Mouse (Mus musculus): ENCODE data around the gene Ccdc187. TPM values are rescaled to one million over a fixed set of nuclear protein-coding genes. Genes with fewer than 3 reads are reported as not detected.

Gene Ccdc187
- 0.21 and 0.40 TPM in 2 replicates for polyA plus RNA-seq (2015; fragmentation: Nextera tagmentation; extraction: Ambion mirVana)

DNA sequence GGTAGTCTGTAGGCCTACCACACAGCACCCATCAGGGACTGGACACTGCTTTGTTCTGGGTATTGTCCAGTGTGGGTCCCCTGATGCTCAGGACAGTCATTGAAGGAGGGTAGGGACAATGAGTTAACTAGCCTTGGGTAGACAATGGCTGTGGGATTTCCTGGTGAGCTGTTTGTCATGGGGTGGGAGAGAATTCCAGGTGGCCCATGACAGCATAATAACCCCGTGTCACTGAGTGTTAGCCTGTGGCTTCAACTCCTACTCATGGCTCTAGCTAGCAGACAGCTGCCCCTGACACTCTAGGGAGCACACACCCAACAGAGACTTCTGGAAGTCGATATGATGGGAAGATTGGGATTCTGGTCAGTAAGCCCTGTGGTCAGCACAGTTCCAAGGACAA lies at the start of gene Ccdc187:
Ccdc187 (minus strand) TSS at position 101 of the 400 bp plus-strand sequence.
- no peak within 1 kb of the TSS for H3K27ac ChIP-seq (replicated peaks)
- H3K27me3 ChIP-seq (ENCODE audit: control insufficient read depth, insufficient read depth, low read length): no peaks in the 10 kb centered on the region
- no peak for DNase-seq (ENCODE audit: low spot score)
- no peaks in the 10 kb centered on the region for H3K4me1 ChIP-seq (replicated peaks; ENCODE audit: control insufficient read depth, insufficient read depth)
- H3K4me3 ChIP-seq (ENCODE audit: low read depth, low read length): no peak within 1 kb of the TSS
- H3K9ac ChIP-seq (ENCODE audit: low read length): no peak within 1 kb of the TSS
- H3K4me2 ChIP-seq (replicated peaks; ENCODE audit: low read depth): no peak within 1 kb of the TSS
- 67% methylated on average over 2 of the region's 2 CpGs for WGBS
- H3K36me3 ChIP-seq (ENCODE audit: control insufficient read depth, insufficient read depth, low read length): no peaks in the 10 kb centered on the region
- no peak for TF ChIP-seq CTCF (IDR thresholded peaks at IDR 0.05; ENCODE audit: low read depth)
- no peak for TF ChIP-seq EP300 (optimal IDR thresholded peaks at IDR 0.05)
- ATAC-seq (ENCODE audit: low FRiP score, low TSS enrichment): no peak
- H3K9me3 ChIP-seq (ENCODE audit: control insufficient read depth, low read length): no peaks in the 10 kb centered on the region

DNA sequence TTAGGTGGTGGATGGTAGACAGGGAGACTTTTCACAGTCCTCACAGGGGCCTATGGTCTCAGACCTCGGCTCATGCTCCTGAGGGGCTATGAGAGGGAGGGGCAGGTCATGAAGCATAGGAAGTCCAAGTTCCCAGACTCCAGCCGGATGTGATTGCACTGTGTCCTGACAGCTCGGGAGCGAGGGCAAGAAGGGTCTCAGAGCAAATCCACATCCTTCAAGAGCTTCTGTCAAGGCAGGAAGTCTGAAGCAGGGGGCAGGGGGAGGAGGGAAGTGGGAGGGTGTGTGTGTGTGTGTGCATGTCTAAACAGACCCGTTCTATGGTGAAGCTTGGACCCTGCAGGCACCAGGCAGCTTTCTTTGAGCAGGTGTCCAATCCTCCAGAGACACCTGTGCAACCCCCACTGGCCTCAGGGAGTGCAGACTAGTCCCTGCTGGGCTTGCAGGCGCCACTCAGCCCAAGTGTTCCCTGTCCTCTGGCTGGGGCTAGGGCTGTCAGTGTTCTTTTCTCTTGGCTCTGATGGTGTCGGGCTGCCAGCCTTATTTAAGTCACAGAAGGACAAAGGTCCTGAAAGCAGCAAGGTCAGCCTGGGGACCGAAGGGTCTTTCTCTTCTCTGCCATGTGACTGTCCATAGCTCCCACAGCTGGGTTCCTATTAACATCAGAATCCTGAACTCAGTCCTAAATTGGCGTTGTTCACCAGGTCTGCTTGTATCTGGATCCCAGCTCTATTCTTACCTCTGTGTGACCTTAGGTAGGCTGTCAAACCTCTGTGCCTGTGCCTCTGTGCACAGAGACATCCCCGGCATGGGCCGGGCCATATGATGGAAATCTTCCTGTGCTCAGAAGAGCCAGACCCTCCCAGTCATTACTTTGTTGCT lies 48.5 kb upstream of the Ccdc187 start:
- WGBS: 47% methylated on average over 11 of the region's 11 CpGs
- no peak for ATAC-seq (ENCODE audit: low FRiP score, low TSS enrichment)

DNA sequence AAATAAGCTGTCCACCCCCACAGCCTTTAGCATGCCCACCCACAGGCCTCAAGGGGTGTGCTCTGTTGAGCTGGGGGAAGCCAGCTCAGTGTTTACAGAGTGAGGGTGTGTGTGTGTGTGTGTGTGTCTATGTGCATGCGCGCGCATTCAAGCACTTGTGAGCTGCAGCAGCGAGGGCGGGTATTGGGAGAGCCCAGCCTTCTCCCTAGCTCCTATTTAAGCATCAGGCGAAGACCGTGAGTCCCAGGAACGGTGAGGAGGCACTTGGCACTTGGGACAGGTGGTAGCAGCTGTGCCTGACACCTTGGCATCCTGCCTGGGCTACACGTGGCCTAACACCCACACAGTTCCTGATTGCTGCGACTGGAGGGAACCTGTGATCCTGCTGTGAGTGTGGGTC lies 47.7 kb upstream of the Ccdc187 start:
- TF ChIP-seq CTCF (IDR thresholded peaks at IDR 0.05; ENCODE audit: low read depth) (no peak), EP300 (optimal IDR thresholded peaks at IDR 0.05) (no peak)
- peak overlapping the region; percentile 81 for H3K27ac ChIP-seq (replicated peaks)
- DNase-seq (ENCODE audit: low spot score) (peak; percentile 90), ATAC-seq (ENCODE audit: low FRiP score, low TSS enrichment) (peak; percentile 92)
- H3K9ac ChIP-seq (ENCODE audit: low read length): peak overlapping the region; percentile 35; the same call in 1 of the 2 replicates
- 8% methylated on average over 10 of the region's 10 CpGs for WGBS
- H3K4me2 ChIP-seq (replicated peaks; ENCODE audit: low read depth): no peak overlapping the region; the same call in 1 of the 2 replicates
- peaks cover 3% of the 10 kb centered on the region for H3K4me1 ChIP-seq (replicated peaks; ENCODE audit: control insufficient read depth, insufficient read depth)
- no peaks in the 10 kb centered on the region for H3K9me3 ChIP-seq (ENCODE audit: control insufficient read depth, low read length)
- no peaks in the 10 kb centered on the region for H3K27me3 ChIP-seq (ENCODE audit: control insufficient read depth, insufficient read depth, low read length)
- H3K36me3 ChIP-seq (ENCODE audit: control insufficient read depth, insufficient read depth, low read length): peaks cover 5% of the 10 kb centered on the region; the same call in 1 of the 2 replicates
- no peak overlapping the region for H3K4me3 ChIP-seq (ENCODE audit: low read depth, low read length)

More for the DNA sequence above, 48.5 kb upstream of the Ccdc187 start:
- Histone ChIP-seq H3K27me3 (ENCODE audit: control insufficient read depth, insufficient read depth, low read length) (no peaks in the 10 kb centered on the region), H3K36me3 (ENCODE audit: control insufficient read depth, insufficient read depth, low read length) (peaks cover 5% of the 10 kb centered on the region; the same call in 1 of the 2 replicates), H3K27ac (replicated peaks) (peak overlapping the region; percentile 81), H3K4me2 (replicated peaks; ENCODE audit: low read depth) (no peak overlapping the region; the same call in 1 of the 2 replicates), H3K9me3 (ENCODE audit: control insufficient read depth, low read length) (no peaks in the 10 kb centered on the region), H3K9ac (ENCODE audit: low read length) (peak overlapping the region; percentile 35; the same call in 1 of the 2 replicates), H3K4me3 (ENCODE audit: low read depth, low read length) (no peak overlapping the region), H3K4me1 (replicated peaks; ENCODE audit: control insufficient read depth, insufficient read depth) (peaks cover 3% of the 10 kb centered on the region)
- DNase-seq (ENCODE audit: low spot score): no peak
- TF ChIP-seq CTCF (IDR thresholded peaks at IDR 0.05; ENCODE audit: low read depth) (no peak), EP300 (optimal IDR thresholded peaks at IDR 0.05) (no peak)

DNA sequence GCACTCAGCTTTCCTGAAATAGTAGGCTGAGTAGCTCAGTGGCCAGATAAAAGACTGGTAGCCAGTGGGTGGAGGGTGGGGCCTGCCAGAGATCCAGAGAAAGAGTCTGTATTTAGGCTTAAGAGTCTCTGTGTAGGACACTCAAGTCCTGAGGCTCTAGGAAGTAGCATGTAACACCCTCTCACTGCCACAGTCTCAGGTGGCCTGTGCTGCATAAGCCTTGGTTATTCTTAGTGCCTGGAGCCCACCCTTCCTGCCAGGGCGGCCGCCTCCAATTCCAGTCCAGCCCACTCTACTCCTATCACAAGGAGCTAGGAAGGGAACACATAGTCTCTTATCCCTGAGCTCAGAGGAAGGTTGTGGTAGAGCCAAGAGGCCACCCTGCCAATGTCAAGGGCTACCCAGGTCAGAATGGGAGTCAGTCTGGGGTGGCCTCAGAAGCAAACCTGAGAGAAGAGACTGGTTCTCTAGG lies 47.2 kb upstream of the Ccdc187 start:
- ATAC-seq (ENCODE audit: low FRiP score, low TSS enrichment) (peak; percentile 35), DNase-seq (ENCODE audit: low spot score) (no peak)
- Histone ChIP-seq H3K9ac (ENCODE audit: low read length) (no peak overlapping the region; the same call in 1 of the 2 replicates), H3K4me3 (ENCODE audit: low read depth, low read length) (no peak overlapping the region), H3K9me3 (ENCODE audit: control insufficient read depth, low read length) (no peaks in the 10 kb centered on the region), H3K27ac (replicated peaks) (peak overlapping the region; percentile 81), H3K27me3 (ENCODE audit: control insufficient read depth, insufficient read depth, low read length) (no peaks in the 10 kb centered on the region), H3K36me3 (ENCODE audit: control insufficient read depth, insufficient read depth, low read length) (peaks cover 5% of the 10 kb centered on the region; the same call in 1 of the 2 replicates), H3K4me1 (replicated peaks; ENCODE audit: control insufficient read depth, insufficient read depth) (peaks cover 3% of the 10 kb centered on the region), H3K4me2 (replicated peaks; ENCODE audit: low read depth) (no peak overlapping the region; the same call in 1 of the 2 replicates)
- 65% methylated on average over 2 of the region's 2 CpGs for WGBS
- TF ChIP-seq EP300 (optimal IDR thresholded peaks at IDR 0.05): no peak
- TF ChIP-seq CTCF (IDR thresholded peaks at IDR 0.05; ENCODE audit: low read depth): no peak

DNA sequence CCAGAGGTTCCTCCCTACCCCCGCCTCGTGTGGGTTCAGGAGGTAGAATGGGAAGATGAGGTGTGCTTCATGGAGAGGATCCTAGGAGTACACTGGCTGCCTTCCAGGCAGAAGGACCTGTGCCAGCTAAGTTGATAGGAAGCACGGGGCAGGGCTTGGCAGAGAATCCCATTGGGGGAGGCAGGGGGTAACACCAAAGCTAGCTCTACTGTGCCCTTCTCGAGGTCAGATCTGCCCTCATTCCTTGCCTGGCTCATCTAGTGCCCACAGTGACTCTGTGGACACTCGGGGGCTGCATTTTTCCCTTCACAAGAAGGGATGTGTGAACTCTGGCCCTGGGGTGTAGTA lies 44.8 kb upstream of the Ccdc187 start:
- DNase-seq (ENCODE audit: low spot score) (no peak), ATAC-seq (ENCODE audit: low FRiP score, low TSS enrichment) (no peak)
- 69% methylated on average over 5 of the region's 5 CpGs for WGBS
- H3K27ac ChIP-seq (replicated peaks): no peak overlapping the region
- no peak overlapping the region for H3K4me3 ChIP-seq (ENCODE audit: low read depth, low read length)
- no peaks in the 10 kb centered on the region for H3K27me3 ChIP-seq (ENCODE audit: control insufficient read depth, insufficient read depth, low read length)
- no peaks in the 10 kb centered on the region for H3K36me3 ChIP-seq (ENCODE audit: control insufficient read depth, insufficient read depth, low read length)
- no peak for TF ChIP-seq EP300 (optimal IDR thresholded peaks at IDR 0.05)
- no peak for TF ChIP-seq CTCF (IDR thresholded peaks at IDR 0.05; ENCODE audit: low read depth)
- peaks cover 3% of the 10 kb centered on the region for H3K4me1 ChIP-seq (replicated peaks; ENCODE audit: control insufficient read depth, insufficient read depth)
- no peak overlapping the region for H3K4me2 ChIP-seq (replicated peaks; ENCODE audit: low read depth)
- H3K9ac ChIP-seq (ENCODE audit: low read length): no peak overlapping the region
- no peaks in the 10 kb centered on the region for H3K9me3 ChIP-seq (ENCODE audit: control insufficient read depth, low read length)

Measured in stomach, postnatal 0 days (tissue).